Mouse (Mus musculus) megakaryocyte, embryonic 14.5 days (primary cell): ENCODE data around the gene Pepd.

Experiments used
- FLI1 ChIP-seq: IDR thresholded peaks from 2 replicates; pipeline ENCODE4 v1.6.1; 2012; ENCODE audit warnings: low read length, inconsistent platforms, mixed read lengths
- GATA1 ChIP-seq: IDR thresholded peaks from 3 replicates; pipeline ENCODE4 v1.6.1; 2012; ENCODE audit warnings: mixed read lengths, low read length, inconsistent platforms, borderline replicate concordance

DNA sequence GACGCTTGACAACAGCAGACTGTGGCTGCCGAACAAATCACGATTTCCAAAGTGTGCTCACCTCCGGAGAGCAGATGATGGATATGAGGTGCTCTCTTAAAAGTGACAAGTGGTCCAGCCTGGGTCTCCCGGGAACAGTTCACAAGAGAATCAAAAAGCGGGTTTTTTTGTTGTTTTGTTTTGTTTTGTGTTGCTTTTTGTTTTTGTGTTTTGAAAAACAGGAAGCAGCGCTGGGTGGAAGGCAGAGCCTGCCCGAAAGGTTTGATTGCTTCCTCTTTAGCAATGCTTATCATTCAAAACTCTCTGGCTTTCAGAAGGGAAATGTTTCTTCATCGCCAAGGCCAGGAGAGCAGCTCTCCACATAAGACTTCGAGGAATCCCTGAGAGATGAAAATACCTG is 144.8 kb downstream of the Pepd start:
- TF ChIP-seq GATA1 (no peak), FLI1 (no peak)
